Mouse (Mus musculus) cerebellum, adult 8-10 months (tissue): Measurements from ENCODE around the gene Rgl2.

Experiments used
- DNase-seq: peaks from one replicate; pipeline ENCODE4 v3.0.0; 2022

Rgl2 gene

GRCm38 (mm10) chr17:33925406-33926116, 3.8 kb upstream of the Rgl2 start:
- no peak for DNase-seq

- no peak for DNase-seq
These were observed 3.0 kb upstream of the Rgl2 start for GRCm38 (mm10) chr17:33926207-33926932.

DNA sequence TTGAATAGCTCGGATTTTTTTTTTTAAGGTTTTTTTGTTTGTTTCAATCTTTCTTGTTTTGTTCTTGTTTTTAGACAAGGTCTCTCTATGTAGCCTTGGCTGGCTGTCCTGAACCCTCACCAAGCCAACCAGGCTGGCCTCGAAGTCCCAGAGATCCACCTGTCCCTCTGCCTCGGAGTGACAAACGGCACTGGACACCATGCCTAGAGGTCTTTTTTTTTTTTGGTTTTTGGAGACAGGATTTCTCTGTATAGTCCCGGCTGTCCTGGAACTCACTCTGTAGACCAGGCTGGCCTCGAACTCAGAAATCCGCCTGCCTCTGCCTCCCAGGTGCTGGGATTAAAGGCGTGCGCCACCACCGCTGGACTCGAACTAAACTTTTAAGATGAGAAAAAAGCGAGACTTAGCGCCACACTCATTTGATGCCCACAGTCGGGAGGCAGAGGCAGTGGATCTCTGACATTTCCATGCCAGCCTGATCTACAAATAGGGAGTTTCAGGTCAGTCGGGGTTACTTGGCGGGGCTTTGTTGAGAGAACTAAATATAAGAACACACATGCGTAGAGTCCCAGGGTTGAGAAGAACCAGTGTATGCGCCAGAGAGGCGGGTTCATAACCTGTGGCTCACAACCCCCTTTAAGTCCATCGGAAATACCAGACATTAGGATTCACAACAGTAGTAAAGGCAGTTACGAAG, 944 bp upstream of the Rgl2 start:
- DNase-seq, result no peak

DNA sequence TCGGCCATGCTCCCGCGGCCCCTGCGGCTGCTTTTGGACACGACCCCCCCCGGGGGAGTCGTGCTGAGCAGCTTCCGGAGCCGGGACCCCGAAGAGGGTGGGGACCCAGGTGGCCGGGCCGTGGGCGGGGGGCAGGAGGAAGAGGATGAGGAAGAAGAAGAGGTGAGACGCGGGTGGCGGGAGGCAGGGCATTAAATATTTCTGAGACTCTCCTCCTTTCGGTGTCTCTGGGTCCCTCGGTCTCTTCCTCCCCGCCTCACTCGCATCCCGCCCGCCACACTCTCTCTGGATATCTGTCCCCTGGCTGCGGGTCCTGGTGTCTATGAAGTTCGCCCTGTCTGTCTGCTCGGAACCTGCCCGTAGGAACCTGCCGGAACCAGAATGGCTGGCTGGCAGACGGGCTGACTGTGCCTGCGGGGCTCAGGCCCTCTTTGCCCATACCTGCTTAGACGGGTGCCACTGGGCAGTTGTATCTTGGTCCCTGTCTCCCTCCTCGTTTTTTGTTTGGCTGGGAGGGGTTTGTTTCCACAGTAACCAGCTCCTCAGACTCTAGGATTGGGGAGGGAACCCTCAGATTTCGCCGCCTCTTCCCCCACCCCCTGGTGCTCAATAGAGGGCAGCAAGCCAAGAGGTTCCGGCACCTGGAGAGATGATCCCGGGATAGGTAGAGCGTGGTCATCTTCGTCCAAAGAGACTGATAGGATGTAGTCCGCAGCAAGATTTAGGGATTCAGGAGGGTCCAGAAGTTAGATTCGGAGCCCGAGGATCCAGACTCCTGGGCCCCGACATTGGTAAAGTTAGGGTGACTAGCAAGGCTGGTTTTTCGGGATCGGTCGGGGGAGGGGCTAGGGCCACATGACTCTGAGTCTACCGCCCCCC, 1.2 kb downstream of the Rgl2 start:
- DNase-seq, result peak; percentile 71

GRCm38 (mm10) chr17:33931159-33931866, 2.0 kb downstream of the Rgl2 start:
- no peak for DNase-seq

- DNase-seq, result no peak
These were observed 2.6 kb downstream of the Rgl2 start for GRCm38 (mm10) chr17:33931947-33932346.

DNA sequence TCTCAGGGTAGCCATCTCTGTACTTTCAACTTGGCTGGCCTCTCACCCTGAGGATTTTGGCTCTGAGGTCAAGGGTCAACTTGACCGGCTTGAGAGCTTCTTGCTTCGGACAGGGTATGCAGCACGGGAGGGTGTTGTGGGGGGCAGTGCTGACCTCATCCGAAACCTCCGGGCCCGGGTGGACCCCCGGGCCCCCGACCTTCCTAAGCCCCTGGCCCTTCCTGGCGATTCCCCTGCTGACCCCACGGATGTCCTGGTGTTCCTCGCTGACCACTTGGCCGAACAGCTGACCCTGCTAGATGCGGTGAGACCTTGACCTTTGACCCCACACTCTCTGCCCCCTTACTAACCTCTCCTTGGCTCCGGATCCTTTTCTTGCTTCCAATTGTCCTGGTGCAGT, 3.1 kb downstream of the Rgl2 start:
- DNase-seq, result no peak

GRCm38 (mm10) chr17:33932970-33933369, 3.6 kb downstream of the Rgl2 start:
- no peak for DNase-seq

GRCm38 (mm10) chr17:33935422-33936055, 6.2 kb downstream of the Rgl2 start:
- DNase-seq, result no peak

GRCm38 (mm10) chr17:33936993-33937392, 7.7 kb downstream of the Rgl2 start:
- no peak for DNase-seq

DNA sequence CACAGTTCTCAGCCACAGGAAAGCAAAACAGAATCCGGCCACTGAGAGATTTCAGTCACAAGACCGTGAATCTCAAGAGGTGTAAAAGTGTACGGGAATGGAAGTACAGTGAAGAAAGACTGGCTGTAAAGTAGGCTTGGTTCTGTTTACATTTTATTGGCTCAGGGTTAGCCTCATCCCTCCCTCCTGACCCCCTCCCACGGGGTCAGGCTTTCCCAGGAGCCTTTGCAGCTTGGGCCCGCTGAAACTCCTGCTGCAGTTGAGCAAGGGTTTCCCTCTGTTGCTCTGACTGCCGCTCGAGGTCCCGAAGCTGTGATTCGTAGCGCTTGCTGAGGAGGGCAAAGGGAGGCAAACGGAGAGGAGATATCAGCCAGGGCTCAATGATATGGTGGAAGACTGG, 9.4 kb downstream of the Rgl2 start:
- no peak for DNase-seq

DNA sequence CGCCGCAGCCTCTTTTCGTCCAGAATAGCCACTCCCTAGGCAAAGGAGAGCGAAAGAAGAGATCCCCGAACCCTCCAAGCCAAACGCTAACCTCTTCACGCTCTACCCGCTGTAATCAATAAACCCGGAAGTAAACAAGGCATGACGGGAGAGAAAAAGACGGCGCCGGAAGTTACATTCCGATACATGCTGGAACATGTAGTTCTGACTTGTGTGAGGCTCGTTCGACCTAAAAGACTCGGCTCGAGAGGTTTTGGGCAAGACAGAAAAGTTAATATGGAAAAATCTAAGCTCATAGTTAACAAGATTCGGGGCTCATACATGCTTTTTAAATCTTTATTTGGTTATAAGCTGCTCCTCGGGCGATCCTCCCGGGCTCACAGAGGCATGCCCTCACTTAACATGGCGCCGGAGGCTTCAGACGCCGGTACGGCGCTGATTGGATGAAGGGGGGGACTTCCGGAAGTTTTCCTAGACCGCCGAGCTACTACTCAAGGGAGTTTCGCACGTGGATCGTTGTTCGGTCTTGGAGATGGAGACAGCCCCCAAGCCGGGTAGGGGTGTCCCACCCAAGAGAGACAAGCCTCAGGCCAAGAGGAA, 11.0 kb downstream of the Rgl2 start, which contains the start of the genes Pfdn6 and Wdr46:
Gene Pfdn6, minus strand, starts transcription at position 138 of the 600 bp plus-strand sequence.
Gene Wdr46, plus strand, starts transcription at position 455 of the 600 bp plus-strand sequence.
- DNase-seq, result peak; percentile 83

GRCm38 (mm10) chr17:33940981-33941380, 11.6 kb downstream of the Rgl2 start:
- no peak for DNase-seq

GRCm38 (mm10) chr17:33941381-33941780, 12.0 kb downstream of the Rgl2 start:
- no peak for DNase-seq

- no peak for DNase-seq
These were observed 14.1 kb downstream of the Rgl2 start for GRCm38 (mm10) chr17:33943454-33943853.

DNA sequence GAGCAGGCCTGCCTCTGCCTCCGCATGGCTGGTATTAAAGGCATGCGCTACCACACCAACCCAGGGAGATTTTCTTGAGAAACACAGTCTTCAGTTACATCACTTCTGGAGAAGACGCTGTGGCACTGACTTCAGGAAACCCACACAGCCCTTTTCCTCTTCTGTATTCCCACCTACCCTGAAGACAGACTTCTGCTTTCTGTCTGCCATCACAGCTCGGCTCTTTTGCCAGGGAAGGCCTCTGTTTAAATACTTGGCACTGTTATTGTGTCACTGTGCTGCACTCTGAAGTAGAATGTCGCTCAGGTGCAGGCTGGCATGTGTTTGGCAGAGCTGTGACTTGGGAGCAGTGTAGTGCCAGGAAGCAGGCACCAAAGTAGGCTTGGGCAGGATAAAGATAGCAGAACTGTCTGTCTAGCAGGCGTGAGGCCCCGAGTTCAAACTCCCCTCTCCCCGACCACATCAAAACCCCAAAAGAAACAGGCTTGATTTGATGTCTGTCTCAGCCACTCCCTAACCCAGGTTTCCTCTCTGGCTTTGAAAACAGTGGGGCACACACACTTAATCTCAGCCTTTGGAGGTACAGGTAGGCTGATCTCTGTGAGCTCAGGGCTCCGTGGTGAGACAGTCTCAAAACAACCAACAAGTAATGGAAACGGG, 18.2 kb downstream of the Rgl2 start:
- DNase-seq, result no peak

GRCm38 (mm10) chr17:33948090-33948904, 19.0 kb downstream of the Rgl2 start:
- DNase-seq, result peak; percentile 21

- peak; percentile 13 for DNase-seq
These were observed 19.7 kb downstream of the Rgl2 start for GRCm38 (mm10) chr17:33948905-33949537.

DNA sequence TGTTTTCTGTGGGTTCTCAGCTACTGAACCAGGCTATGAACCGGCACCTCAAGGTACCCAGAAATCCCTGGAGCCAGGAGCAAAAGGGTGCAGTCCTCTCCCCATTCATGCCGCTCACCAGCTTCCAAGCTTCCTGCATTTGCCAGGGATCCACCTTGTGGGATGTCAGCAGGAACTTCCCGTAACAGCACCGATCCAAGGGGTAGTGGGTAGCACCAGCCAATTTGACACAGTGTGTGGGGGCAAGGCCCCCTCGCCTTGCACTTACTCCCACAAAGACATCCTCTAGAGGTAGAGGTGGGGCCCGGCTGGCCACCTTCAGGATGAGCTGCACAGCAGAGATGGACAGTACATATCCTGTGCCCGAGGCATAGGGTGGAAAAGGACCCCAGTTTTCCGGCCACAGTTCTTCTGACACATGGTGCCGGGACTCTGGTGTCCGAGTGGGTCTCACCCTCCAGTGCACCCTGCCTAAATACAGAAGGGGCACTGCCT, 20.8 kb downstream of the Rgl2 start:
- DNase-seq, result peak; percentile 23
